Mouse (Mus musculus): ENCODE measurements around the gene Foxn3. TPM values are rescaled to one million over a fixed set of nuclear protein-coding genes. Genes with fewer than 3 reads are reported as not detected.
A peak's percentile ranks its signal among the peaks of the same experiment; 100 is the strongest.

Foxn3 gene
- total and polyA plus RNA-seq, 2 experiments, result 21.1 to 27.3 TPM

DNA sequence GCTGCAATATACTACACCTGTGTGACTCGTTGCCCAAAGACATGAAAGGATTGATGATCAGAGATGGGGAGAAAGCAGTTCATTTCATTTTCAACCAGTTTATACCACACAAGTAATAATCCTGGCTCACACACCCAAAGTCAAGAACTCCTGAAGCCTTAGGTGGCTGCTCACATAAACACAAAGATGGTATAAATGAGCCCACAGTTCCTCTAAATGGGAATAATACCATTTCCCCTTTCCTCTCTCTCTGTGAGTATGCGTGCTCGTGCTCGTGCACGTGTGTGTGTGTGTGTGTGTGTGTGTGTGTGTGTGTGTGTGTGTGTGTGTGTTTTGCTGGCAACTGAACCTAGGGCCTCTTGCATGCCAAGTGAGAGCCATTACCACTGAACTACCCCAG is 51.7 kb downstream of the Foxn3 start:
- no peak overlapping the region for H3K27ac ChIP-seq (replicated peaks; ENCODE audit: insufficient read depth, low read depth, low read length)
- H3K36me3 ChIP-seq (ENCODE audit: control insufficient read depth, insufficient read depth, low read length), result no peaks in the 10 kb centered on the region
- DNase-seq (ENCODE audit: extremely low read depth, low read depth, low spot score), result no peak
- TF ChIP-seq CTCF (IDR thresholded peaks at IDR 0.05; ENCODE audit: low read depth, low read length) (no peak), POLR2A (IDR thresholded peaks at IDR 0.05; ENCODE audit: extremely low read depth, insufficient read depth, low read length) (no peak)
- H3K9ac ChIP-seq (ENCODE audit: low read depth, low read length), result no peak overlapping the region
- H3K4me1 ChIP-seq (ENCODE audit: control insufficient read depth, insufficient read depth, low read length), result peaks cover 8% of the 10 kb centered on the region
- 83% methylated on average over 5 of the region's 5 CpGs for WGBS
- no peak overlapping the region for H3K4me3 ChIP-seq (ENCODE audit: insufficient read depth, low read depth, low read length)
- H3K79me2 ChIP-seq (ENCODE audit: control insufficient read depth, insufficient read depth, low read length), result peaks cover 6% of the 10 kb centered on the region
- no peaks in the 10 kb centered on the region for H3K27me3 ChIP-seq (ENCODE audit: control insufficient read depth, insufficient read depth, low read length)

DNA sequence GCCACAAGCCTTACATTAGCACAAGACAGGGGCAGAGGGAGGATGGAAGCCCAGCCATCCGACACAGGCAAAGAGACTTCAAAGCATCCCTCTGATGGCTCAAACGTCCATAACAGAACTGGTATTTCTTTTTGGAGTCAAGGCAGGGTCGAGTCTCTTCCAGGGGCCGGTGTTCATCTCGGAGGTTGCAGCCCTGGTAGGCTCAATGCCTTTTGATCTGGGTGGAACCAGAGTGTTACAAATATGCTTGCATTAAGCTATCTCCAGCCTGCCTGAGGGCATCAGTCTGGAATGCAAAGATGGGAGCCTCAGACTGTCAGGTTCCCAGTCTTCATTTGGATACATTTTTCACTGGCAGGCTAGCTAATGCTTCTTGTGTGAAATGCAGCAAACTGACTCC is 52.6 kb downstream of the Foxn3 start:
- H3K4me1 ChIP-seq (ENCODE audit: control insufficient read depth, insufficient read depth, low read length), result peaks cover 8% of the 10 kb centered on the region
- DNase-seq (ENCODE audit: extremely low read depth, low read depth, low spot score), result no peak
- TF ChIP-seq POLR2A (IDR thresholded peaks at IDR 0.05; ENCODE audit: extremely low read depth, insufficient read depth, low read length) (no peak), CTCF (IDR thresholded peaks at IDR 0.05; ENCODE audit: low read depth, low read length) (no peak)
- WGBS, result 78% methylated on average over 5 of the region's 5 CpGs
- H3K4me3 ChIP-seq (ENCODE audit: insufficient read depth, low read depth, low read length), result no peak overlapping the region
- no peak overlapping the region for H3K9ac ChIP-seq (ENCODE audit: low read depth, low read length)
- H3K27me3 ChIP-seq (ENCODE audit: control insufficient read depth, insufficient read depth, low read length), result no peaks in the 10 kb centered on the region
- H3K36me3 ChIP-seq (ENCODE audit: control insufficient read depth, insufficient read depth, low read length), result no peaks in the 10 kb centered on the region
- no peak overlapping the region for H3K27ac ChIP-seq (replicated peaks; ENCODE audit: insufficient read depth, low read depth, low read length)
- H3K79me2 ChIP-seq (ENCODE audit: control insufficient read depth, insufficient read depth, low read length), result peaks cover 6% of the 10 kb centered on the region

DNA sequence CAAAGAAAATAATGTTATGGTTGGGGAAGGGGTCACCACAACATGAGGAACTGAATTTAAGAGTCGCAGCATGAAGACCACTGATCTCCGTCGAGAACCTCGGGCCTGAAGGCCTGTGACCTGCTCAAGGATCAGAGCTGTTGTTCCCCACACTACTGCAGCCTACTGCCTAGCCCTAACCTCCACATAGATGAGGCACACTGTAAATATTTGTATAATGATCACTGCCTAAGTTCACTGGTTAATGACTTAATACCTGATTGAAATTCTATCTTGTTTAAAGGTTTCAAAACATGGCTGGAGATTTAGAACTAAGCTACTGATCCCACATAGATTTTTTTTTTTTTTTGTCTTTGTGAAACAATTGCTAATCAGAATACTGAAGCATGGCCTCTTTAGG is 61.2 kb downstream of the Foxn3 start:
- WGBS, result 26% methylated on average over 4 of the region's 4 CpGs
- TF ChIP-seq CTCF (IDR thresholded peaks at IDR 0.05; ENCODE audit: low read depth, low read length) (no peak), POLR2A (IDR thresholded peaks at IDR 0.05; ENCODE audit: extremely low read depth, insufficient read depth, low read length) (no peak)
- H3K27ac ChIP-seq (replicated peaks; ENCODE audit: insufficient read depth, low read depth, low read length), result no peak overlapping the region

DNA sequence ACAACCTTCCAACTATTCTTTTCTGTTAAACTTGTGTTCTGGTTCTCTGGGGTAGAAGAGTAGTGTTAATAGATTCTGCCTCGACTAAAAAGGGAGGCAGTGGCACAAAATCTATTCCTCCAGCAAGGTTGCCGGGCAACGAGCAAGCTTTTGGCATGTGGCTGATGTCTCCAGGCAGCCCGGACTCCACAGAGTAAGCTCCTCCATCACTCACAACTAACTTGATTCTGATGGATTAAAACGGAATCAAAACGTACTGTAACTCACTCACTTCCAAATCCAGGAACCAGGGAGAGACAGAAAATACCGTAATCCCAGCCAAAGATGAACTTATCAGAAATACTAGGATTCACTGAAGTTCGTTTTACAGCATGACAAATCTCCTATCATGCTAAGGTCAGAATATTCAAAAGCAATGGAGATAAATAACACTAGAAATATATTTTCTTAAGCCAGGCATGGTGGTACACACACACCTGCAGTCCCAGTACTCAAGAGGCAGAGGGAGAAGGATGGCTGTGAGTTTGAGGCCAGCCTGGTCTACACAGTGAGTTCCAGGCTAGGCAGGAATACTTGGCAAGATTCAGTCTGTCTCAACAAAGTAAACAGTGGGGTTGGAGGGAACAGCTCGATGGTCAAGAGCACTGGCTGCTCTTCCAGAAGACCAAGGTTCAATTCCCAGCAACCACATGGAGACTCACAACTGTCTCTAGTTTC is 64.2 kb downstream of the Foxn3 start:
- 70% methylated on average over 9 of the region's 9 CpGs for WGBS
- H3K36me3 ChIP-seq (ENCODE audit: control insufficient read depth, insufficient read depth, low read length), result no peaks in the 10 kb centered on the region
- no peak overlapping the region for H3K4me3 ChIP-seq (ENCODE audit: insufficient read depth, low read depth, low read length)
- peaks cover 10% of the 10 kb centered on the region for H3K4me1 ChIP-seq (ENCODE audit: control insufficient read depth, insufficient read depth, low read length)
- H3K9ac ChIP-seq (ENCODE audit: low read depth, low read length), result no peak overlapping the region
- H3K27me3 ChIP-seq (ENCODE audit: control insufficient read depth, insufficient read depth, low read length), result no peaks in the 10 kb centered on the region
- H3K27ac ChIP-seq (replicated peaks; ENCODE audit: insufficient read depth, low read depth, low read length), result no peak overlapping the region
- DNase-seq (ENCODE audit: extremely low read depth, low read depth, low spot score), result peak; percentile 55
- TF ChIP-seq CTCF (IDR thresholded peaks at IDR 0.05; ENCODE audit: low read depth, low read length) (no peak), POLR2A (IDR thresholded peaks at IDR 0.05; ENCODE audit: extremely low read depth, insufficient read depth, low read length) (no peak)
- H3K79me2 ChIP-seq (ENCODE audit: control insufficient read depth, insufficient read depth, low read length), result 0 out of 2 replicates have a peak, but pooled peaks cover 6% of the 10 kb centered on the region

More for the DNA sequence above, 61.2 kb downstream of the Foxn3 start:
- Histone ChIP-seq H3K4me1 (ENCODE audit: control insufficient read depth, insufficient read depth, low read length) (peaks cover 10% of the 10 kb centered on the region), H3K9ac (ENCODE audit: low read depth, low read length) (no peak overlapping the region), H3K27me3 (ENCODE audit: control insufficient read depth, insufficient read depth, low read length) (no peaks in the 10 kb centered on the region), H3K4me3 (ENCODE audit: insufficient read depth, low read depth, low read length) (no peak overlapping the region), H3K36me3 (ENCODE audit: control insufficient read depth, insufficient read depth, low read length) (no peaks in the 10 kb centered on the region), H3K79me2 (ENCODE audit: control insufficient read depth, insufficient read depth, low read length) (0 out of 2 replicates have a peak, but pooled peaks cover 3% of the 10 kb centered on the region)
- peak; percentile 82 for DNase-seq (ENCODE audit: extremely low read depth, low read depth, low spot score)

DNA sequence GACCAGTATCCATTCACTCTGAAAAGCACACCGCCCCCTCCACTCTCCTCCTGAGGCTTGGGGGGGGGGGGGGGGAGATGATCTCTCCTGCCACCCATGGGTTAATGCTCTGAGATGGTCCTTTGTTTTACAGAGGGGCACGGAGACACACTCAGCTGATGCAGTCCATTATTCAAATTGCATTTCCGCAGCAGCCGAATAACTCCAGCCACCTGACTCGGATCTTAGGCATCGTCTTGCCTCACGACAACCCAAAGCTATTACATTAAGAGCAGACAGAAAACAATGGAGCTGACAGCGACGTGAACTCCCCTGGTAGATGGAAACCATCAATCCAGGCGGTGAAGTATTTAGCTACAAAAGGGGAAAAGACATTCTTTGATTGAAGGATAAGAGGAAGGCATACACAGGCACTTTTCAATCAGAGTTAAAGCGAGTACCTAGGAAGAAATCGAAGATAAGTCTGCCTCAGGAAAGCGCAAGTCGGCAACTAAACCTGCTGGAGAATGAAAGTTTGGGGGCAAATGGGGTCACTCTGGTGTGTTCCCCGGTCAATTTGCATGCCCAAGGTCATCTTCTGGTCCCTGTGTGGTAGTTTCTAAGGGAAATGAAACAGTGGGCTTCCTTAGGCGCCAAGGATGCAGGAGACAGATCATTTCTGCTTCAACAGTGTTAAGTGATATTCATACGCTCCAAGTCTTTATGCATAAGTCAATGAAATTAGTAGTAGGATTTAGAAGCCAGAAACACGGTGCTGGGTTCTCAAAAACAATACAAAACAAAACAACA is 65.0 kb downstream of the Foxn3 start:
- Histone ChIP-seq H3K36me3 (ENCODE audit: control insufficient read depth, insufficient read depth, low read length) (no peaks in the 10 kb centered on the region), H3K9ac (ENCODE audit: low read depth, low read length) (no peak overlapping the region), H3K27me3 (ENCODE audit: control insufficient read depth, insufficient read depth, low read length) (no peaks in the 10 kb centered on the region), H3K27ac (replicated peaks; ENCODE audit: insufficient read depth, low read depth, low read length) (no peak overlapping the region), H3K4me1 (ENCODE audit: control insufficient read depth, insufficient read depth, low read length) (peaks cover 10% of the 10 kb centered on the region), H3K79me2 (ENCODE audit: control insufficient read depth, insufficient read depth, low read length) (peaks cover 8% of the 10 kb centered on the region; the same call in 1 of the 2 replicates), H3K4me3 (ENCODE audit: insufficient read depth, low read depth, low read length) (no peak overlapping the region)
- DNase-seq (ENCODE audit: extremely low read depth, low read depth, low spot score), result no peak
- WGBS, result 81% methylated on average over 18 of the region's 18 CpGs
- TF ChIP-seq CTCF (IDR thresholded peaks at IDR 0.05; ENCODE audit: low read depth, low read length) (no peak), POLR2A (IDR thresholded peaks at IDR 0.05; ENCODE audit: extremely low read depth, insufficient read depth, low read length) (no peak)

Measured in liver, adult 2 months (tissue).